Mouse (Mus musculus): ENCODE results near the gene Ism1. TPM values are rescaled to one million over a fixed set of nuclear protein-coding genes. Genes with fewer than 3 reads are reported as not detected.

The Ism1 gene
- polyA plus RNA-seq, 1 experiment from 2014 or later, result 4.7 TPM

DNA sequence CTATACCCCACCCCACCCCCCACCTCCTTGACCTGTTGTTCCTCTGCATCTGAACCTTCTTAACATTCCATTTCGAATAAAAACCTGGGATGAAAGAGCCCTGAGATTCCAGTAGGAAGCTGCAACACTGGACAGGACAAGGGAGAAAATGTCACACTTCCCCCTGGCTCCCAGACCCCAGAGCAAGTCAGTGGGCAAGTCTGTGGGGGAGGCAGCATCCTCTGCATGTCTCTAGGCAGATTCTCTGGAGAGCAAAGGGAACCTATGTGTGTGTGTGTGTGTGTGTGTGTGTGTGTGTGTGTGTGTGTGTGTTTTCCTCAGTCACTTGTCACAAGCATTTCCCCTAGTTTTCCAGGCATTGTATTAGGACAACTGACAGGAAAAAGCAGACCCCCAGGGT lies 98.7 kb downstream of the Ism1 start:
- 4% methylated on average over 1 of the region's 1 CpGs for WGBS
- Histone ChIP-seq H3K27me3 (ENCODE audit: control insufficient read depth, insufficient read depth, low read length) (no peaks in the 10 kb centered on the region), H3K9ac (ENCODE audit: low read length) (no peak overlapping the region), H3K27ac (replicated peaks; ENCODE audit: low read depth, low read length) (no peak overlapping the region), H3K4me2 (ENCODE audit: low read depth, severe bottlenecking) (no peak overlapping the region), H3K36me3 (ENCODE audit: control insufficient read depth, insufficient read depth, low read length) (no peaks in the 10 kb centered on the region), H3K4me1 (ENCODE audit: control insufficient read depth, insufficient read depth, low read length) (0 out of 2 replicates have a peak, but pooled peaks cover 4% of the 10 kb centered on the region), H3K9me3 (ENCODE audit: control insufficient read depth, low read length) (no peaks in the 10 kb centered on the region), H3K4me3 (ENCODE audit: low read depth, low read length) (no peak overlapping the region)
- ATAC-seq (ENCODE audit: insufficient number of reproducible peaks, low FRiP score, low TSS enrichment, low read depth), result no peak
- no peak for DNase-seq (ENCODE audit: low spot score)

DNA sequence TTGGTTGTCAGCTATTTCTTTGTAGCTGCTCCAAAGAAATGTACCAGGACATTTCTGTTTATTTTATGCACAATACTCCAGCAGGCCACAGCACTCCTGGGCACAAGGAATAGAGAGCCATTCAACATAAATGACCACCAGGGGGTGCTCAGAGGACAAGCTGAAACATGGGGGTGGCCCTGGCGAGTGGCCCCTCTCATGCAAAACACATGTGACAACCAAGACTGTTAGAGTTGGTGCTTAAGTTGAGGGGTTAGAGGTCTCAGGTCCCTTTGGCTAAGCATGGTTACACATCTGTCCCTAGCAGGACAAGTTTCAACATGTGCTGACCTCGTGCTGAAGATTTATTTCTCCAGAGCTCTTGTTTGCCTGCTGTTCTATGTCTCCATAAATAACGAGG lies 100.3 kb downstream of the Ism1 start:
- DNase-seq (ENCODE audit: low spot score), result peak; percentile 63
- H3K27ac ChIP-seq (replicated peaks; ENCODE audit: low read depth, low read length), result no peak overlapping the region
- 31% methylated on average over 3 of the region's 3 CpGs for WGBS
- ATAC-seq (ENCODE audit: insufficient number of reproducible peaks, low FRiP score, low TSS enrichment, low read depth), result no peak; the same call in 1 of the 2 replicates
- 0 out of 2 replicates have a peak, but pooled peaks cover 4% of the 10 kb centered on the region for H3K4me1 ChIP-seq (ENCODE audit: control insufficient read depth, insufficient read depth, low read length)
- no peaks in the 10 kb centered on the region for H3K27me3 ChIP-seq (ENCODE audit: control insufficient read depth, insufficient read depth, low read length)
- H3K4me3 ChIP-seq (ENCODE audit: low read depth, low read length), result no peak overlapping the region
- H3K9me3 ChIP-seq (ENCODE audit: control insufficient read depth, low read length), result no peaks in the 10 kb centered on the region
- no peak overlapping the region for H3K4me2 ChIP-seq (ENCODE audit: low read depth, severe bottlenecking)
- H3K36me3 ChIP-seq (ENCODE audit: control insufficient read depth, insufficient read depth, low read length), result no peaks in the 10 kb centered on the region
- H3K9ac ChIP-seq (ENCODE audit: low read length), result no peak overlapping the region

DNA sequence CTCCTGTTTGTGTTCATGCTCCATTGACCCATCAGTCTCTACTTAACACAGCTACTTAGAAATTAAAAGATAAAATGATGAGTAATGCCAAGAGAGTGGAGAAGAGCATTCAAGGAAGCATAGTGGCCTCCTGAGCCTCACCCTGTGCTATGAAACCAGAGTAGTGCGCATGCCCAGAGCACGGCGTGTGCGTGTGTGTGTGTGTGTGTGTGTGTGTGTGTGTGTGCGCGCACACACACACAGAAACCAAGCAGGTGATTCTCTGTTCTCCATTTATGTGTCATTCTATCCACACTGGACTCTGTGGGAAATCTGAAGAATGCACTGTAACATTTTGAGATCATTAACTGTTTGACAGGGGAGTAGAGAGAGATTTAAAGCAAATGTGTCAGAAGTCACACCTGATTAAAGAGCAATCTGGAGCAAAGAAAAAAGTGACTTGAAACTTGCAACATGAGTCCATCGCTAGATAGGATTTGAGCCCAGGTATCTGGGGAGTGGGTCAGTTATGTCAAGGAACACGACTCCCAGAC lies 105.4 kb downstream of the Ism1 start:
- 88% methylated on average over 8 of the region's 8 CpGs for WGBS
- H3K27me3 ChIP-seq (ENCODE audit: control insufficient read depth, insufficient read depth, low read length), result no peaks in the 10 kb centered on the region
- no peak for DNase-seq (ENCODE audit: low spot score)
- no peak overlapping the region for H3K4me3 ChIP-seq (ENCODE audit: low read depth, low read length)
- H3K4me1 ChIP-seq (ENCODE audit: control insufficient read depth, insufficient read depth, low read length), result no peaks in the 10 kb centered on the region
- no peaks in the 10 kb centered on the region for H3K36me3 ChIP-seq (ENCODE audit: control insufficient read depth, insufficient read depth, low read length)
- no peaks in the 10 kb centered on the region for H3K9me3 ChIP-seq (ENCODE audit: control insufficient read depth, low read length)
- no peak overlapping the region for H3K27ac ChIP-seq (replicated peaks; ENCODE audit: low read depth, low read length)
- H3K9ac ChIP-seq (ENCODE audit: low read length), result no peak overlapping the region
- no peak overlapping the region for H3K4me2 ChIP-seq (ENCODE audit: low read depth, severe bottlenecking)
- no peak for ATAC-seq (ENCODE audit: insufficient number of reproducible peaks, low FRiP score, low TSS enrichment, low read depth)

DNA sequence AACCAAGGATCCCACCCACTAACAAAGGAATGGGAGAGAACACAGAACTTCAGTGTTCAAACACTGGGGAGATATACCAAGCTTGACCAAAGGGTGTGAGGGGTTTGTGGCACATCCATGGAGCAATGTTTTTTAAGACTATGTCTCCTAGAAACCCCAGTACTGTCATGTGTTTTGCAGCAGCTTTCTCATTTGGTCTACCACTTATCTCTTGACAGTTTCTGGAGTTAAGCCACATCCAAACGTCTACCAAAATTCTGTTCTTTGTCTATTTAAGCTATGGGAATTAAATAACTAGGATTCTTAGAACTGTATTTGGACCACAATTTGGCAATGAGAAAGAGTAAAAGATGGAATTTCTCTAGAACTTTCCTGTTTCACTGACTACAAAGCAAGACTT lies 106.5 kb downstream of the Ism1 start:
- WGBS, result 83% methylated on average over 1 of the region's 1 CpGs
- DNase-seq (ENCODE audit: low spot score) (no peak), ATAC-seq (ENCODE audit: insufficient number of reproducible peaks, low FRiP score, low TSS enrichment, low read depth) (no peak)
- H3K36me3 ChIP-seq (ENCODE audit: control insufficient read depth, insufficient read depth, low read length), result no peaks in the 10 kb centered on the region
- H3K4me2 ChIP-seq (ENCODE audit: low read depth, severe bottlenecking), result no peak overlapping the region
- no peak overlapping the region for H3K27ac ChIP-seq (replicated peaks; ENCODE audit: low read depth, low read length)
- no peaks in the 10 kb centered on the region for H3K27me3 ChIP-seq (ENCODE audit: control insufficient read depth, insufficient read depth, low read length)
- H3K4me1 ChIP-seq (ENCODE audit: control insufficient read depth, insufficient read depth, low read length), result no peaks in the 10 kb centered on the region
- H3K4me3 ChIP-seq (ENCODE audit: low read depth, low read length), result no peak overlapping the region
- no peaks in the 10 kb centered on the region for H3K9me3 ChIP-seq (ENCODE audit: control insufficient read depth, low read length)
- H3K9ac ChIP-seq (ENCODE audit: low read length), result no peak overlapping the region

DNA sequence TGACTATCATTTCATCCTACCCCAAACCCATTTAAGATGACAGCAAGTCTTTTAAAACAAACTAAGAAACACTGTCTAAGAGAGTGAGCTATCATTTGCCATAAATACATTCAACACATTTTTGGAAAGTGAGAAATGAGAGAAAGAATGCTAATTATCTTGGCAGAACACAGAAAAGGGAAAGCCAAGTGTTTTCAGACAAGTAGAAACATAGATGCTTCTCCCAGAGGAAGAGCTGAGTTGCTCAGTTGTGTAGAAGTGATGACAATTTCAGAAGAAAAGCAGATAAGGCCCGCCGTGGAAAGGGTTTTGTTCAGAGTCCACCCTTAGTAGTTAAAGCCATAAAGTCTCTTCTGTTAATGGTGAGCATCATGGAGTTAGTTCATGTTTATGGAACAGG lies 107.0 kb downstream of the Ism1 start:
- ATAC-seq (ENCODE audit: insufficient number of reproducible peaks, low FRiP score, low TSS enrichment, low read depth), result no peak
- H3K9ac ChIP-seq (ENCODE audit: low read length), result no peak overlapping the region
- DNase-seq (ENCODE audit: low spot score), result peak; percentile 2

DNA sequence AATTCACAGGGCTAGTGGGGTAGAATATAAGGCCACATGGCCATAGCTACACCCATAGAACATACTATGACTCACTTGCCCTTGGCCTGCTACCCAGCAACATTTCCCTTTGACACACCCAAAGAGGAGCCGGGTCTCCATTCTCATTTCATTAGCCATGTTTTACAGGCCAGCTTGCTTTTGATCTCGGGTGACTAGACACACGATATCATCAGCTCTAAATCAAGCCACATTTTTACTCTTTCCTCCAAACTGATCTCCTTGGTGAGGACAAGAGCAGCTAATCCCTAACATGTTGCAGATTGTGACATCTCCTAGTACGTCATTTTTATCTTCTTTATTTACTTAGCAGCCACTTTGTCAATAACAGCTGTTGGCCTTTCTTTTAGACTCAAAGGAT lies 110.7 kb downstream of the Ism1 start:
- Histone ChIP-seq H3K9ac (ENCODE audit: low read length) (no peak overlapping the region), H3K4me1 (ENCODE audit: control insufficient read depth, insufficient read depth, low read length) (no peaks in the 10 kb centered on the region), H3K4me2 (ENCODE audit: low read depth, severe bottlenecking) (no peak overlapping the region), H3K27ac (replicated peaks; ENCODE audit: low read depth, low read length) (no peak overlapping the region), H3K27me3 (ENCODE audit: control insufficient read depth, insufficient read depth, low read length) (no peaks in the 10 kb centered on the region), H3K4me3 (ENCODE audit: low read depth, low read length) (no peak overlapping the region), H3K36me3 (ENCODE audit: control insufficient read depth, insufficient read depth, low read length) (no peaks in the 10 kb centered on the region), H3K9me3 (ENCODE audit: control insufficient read depth, low read length) (no peaks in the 10 kb centered on the region)
- 55% methylated on average over 4 of the region's 4 CpGs for WGBS
- ATAC-seq (ENCODE audit: insufficient number of reproducible peaks, low FRiP score, low TSS enrichment, low read depth) (no peak), DNase-seq (ENCODE audit: low spot score) (no peak)

More for the DNA sequence above, 107.0 kb downstream of the Ism1 start:
- no peak overlapping the region for H3K4me2 ChIP-seq (ENCODE audit: low read depth, severe bottlenecking)
- H3K9me3 ChIP-seq (ENCODE audit: control insufficient read depth, low read length), result no peaks in the 10 kb centered on the region
- no peaks in the 10 kb centered on the region for H3K27me3 ChIP-seq (ENCODE audit: control insufficient read depth, insufficient read depth, low read length)
- 81% methylated on average over 2 of the region's 2 CpGs for WGBS
- no peaks in the 10 kb centered on the region for H3K4me1 ChIP-seq (ENCODE audit: control insufficient read depth, insufficient read depth, low read length)
- no peaks in the 10 kb centered on the region for H3K36me3 ChIP-seq (ENCODE audit: control insufficient read depth, insufficient read depth, low read length)
- H3K4me3 ChIP-seq (ENCODE audit: low read depth, low read length), result no peak overlapping the region
- H3K27ac ChIP-seq (replicated peaks; ENCODE audit: low read depth, low read length), result no peak overlapping the region

DNA sequence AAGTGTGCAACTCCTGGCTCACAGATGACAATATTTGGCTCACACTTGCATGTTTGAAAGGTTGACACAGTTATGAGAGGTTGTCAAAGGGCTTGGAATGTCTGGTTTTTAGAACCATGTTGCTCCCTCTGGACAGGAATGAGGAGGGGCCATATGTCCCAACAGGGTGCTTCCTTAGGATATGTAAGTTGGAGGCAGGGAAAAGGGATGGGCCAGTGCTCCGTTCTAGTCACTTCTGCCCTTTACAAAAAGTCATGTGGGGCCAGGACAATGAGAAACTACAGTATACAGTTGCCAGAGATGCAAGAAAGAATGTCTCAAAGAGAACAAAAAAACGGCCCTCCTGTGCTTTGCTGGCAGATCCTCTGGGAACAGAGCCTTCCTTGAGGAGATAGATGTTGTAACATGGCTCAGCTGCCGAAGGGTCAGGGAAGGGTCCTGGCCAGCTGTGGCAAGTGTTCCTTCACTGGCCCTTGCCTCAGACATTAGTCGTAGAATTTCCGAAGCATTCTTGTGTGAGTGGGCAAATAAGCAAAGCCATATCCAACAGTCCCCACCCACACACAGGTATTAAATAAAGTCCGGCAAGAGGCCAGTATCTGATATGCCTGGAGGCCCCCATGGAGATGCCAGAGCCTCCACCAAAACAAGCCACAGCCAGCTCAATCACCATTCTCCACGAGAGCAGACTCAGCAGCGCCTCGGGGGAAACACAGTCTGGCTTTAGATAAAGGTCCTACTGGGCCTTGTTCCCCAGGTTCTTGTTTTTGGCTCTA lies 114.6 kb downstream of the Ism1 start:
- H3K27ac ChIP-seq (replicated peaks; ENCODE audit: low read depth, low read length), result no peak overlapping the region
- no peaks in the 10 kb centered on the region for H3K9me3 ChIP-seq (ENCODE audit: control insufficient read depth, low read length)
- no peak overlapping the region for H3K9ac ChIP-seq (ENCODE audit: low read length)
- no peak for DNase-seq (ENCODE audit: low spot score)
- no peak for ATAC-seq (ENCODE audit: insufficient number of reproducible peaks, low FRiP score, low TSS enrichment, low read depth)
- H3K4me1 ChIP-seq (ENCODE audit: control insufficient read depth, insufficient read depth, low read length), result no peaks in the 10 kb centered on the region
- no peak overlapping the region for H3K4me2 ChIP-seq (ENCODE audit: low read depth, severe bottlenecking)
- WGBS, result 82% methylated on average over 9 of the region's 9 CpGs
- H3K27me3 ChIP-seq (ENCODE audit: control insufficient read depth, insufficient read depth, low read length), result no peaks in the 10 kb centered on the region
- H3K36me3 ChIP-seq (ENCODE audit: control insufficient read depth, insufficient read depth, low read length), result no peaks in the 10 kb centered on the region
- H3K4me3 ChIP-seq (ENCODE audit: low read depth, low read length), result no peak overlapping the region

DNA sequence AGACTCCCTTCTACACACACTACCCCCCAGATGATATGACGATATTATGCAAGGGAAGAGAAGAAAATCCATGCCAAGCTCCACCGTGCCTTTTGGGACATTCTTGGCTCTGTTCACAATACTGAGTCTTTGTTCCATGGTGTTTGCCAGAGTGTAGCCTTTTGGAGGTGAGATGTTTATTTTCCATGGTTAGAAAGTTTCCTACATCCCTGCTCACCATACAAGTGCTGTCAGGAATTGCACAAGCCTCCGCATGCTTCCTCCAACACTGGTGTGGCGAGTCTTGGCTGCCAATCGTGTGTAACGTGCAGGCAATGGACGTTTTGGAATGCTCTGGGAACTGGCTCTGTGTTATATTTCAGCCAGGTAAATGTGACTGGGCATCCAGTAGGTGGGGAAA lies 126.1 kb downstream of the Ism1 start:
- ATAC-seq (ENCODE audit: insufficient number of reproducible peaks, low FRiP score, low TSS enrichment, low read depth) (no peak), DNase-seq (ENCODE audit: low spot score) (no peak)
- no peak overlapping the region for H3K4me2 ChIP-seq (ENCODE audit: low read depth, severe bottlenecking)
- no peaks in the 10 kb centered on the region for H3K9me3 ChIP-seq (ENCODE audit: control insufficient read depth, low read length)
- H3K4me3 ChIP-seq (ENCODE audit: low read depth, low read length), result no peak overlapping the region
- WGBS, result 76% methylated on average over 7 of the region's 7 CpGs
- no peaks in the 10 kb centered on the region for H3K27me3 ChIP-seq (ENCODE audit: control insufficient read depth, insufficient read depth, low read length)
- no peaks in the 10 kb centered on the region for H3K4me1 ChIP-seq (ENCODE audit: control insufficient read depth, insufficient read depth, low read length)
- no peaks in the 10 kb centered on the region for H3K36me3 ChIP-seq (ENCODE audit: control insufficient read depth, insufficient read depth, low read length)
- H3K9ac ChIP-seq (ENCODE audit: low read length), result no peak overlapping the region
- H3K27ac ChIP-seq (replicated peaks; ENCODE audit: low read depth, low read length), result no peak overlapping the region

All from limb, embryonic 11.5 days (tissue).